Mouse (Mus musculus): ENCODE measurements around the gene 4930404H24Rik. TPM values are rescaled to one million over a fixed set of nuclear protein-coding genes. Genes with fewer than 3 reads are reported as not detected.
A peak's percentile ranks its signal among the peaks of the same experiment; 100 is the strongest.

The 4930404H24Rik gene
- polyA plus RNA-seq, 1 experiment from 2014 or later = not detected

DNA sequence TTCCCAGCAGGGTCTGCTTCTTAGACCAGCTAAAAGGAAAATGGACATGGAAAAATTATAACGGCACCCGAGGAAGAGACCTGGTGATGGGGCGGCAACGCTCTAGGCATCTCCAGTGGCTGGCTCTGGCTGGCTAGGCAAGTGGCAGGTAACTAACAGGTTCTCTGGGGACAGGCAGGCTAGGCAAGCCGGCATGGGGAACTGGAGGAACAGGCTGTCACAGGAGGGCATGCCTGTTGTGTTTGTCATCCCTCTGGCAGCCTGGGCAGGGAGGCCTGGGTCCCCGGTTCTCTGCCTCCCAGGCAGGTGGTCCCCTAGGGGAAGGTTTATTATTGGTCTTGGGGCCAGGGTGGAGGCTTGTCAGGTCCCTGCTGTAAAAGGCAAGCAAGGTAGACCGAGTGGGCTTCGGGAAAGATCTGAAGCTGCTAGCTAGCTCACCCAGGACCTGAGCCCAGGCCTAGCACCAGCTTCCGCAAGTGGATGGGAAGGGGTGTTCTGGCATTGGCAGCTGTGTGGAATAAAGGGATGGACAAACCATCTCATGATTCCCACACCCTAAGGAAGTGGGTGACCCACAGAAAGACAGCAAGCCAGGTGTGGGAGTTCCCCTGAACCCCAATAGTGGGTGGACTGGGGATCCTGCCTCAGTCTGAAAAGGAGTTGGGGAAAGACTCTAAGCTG lies 34.4 kb downstream of the 4930404H24Rik start:
- Histone ChIP-seq H3K36me3 (no peaks in the 10 kb centered on the region), H3K4me2 (replicated peaks) (peak overlapping the region; percentile 100), H3K9me3 (no peaks in the 10 kb centered on the region), H3K27me3 (peaks cover 53% of the 10 kb centered on the region), H3K4me3 (no peak overlapping the region), H3K9ac (no peak overlapping the region), H3K4me1 (peaks cover 33% of the 10 kb centered on the region), H3K27ac (0 out of 2 replicates have a peak overlapping the region, but pooled peaks have one; percentile 30)
- WGBS = 50% methylated on average over 9 of the region's 9 CpGs
- no peak for ATAC-seq (ENCODE audit: insufficient number of reproducible peaks, insufficient read depth, low FRiP score, low TSS enrichment)

DNA sequence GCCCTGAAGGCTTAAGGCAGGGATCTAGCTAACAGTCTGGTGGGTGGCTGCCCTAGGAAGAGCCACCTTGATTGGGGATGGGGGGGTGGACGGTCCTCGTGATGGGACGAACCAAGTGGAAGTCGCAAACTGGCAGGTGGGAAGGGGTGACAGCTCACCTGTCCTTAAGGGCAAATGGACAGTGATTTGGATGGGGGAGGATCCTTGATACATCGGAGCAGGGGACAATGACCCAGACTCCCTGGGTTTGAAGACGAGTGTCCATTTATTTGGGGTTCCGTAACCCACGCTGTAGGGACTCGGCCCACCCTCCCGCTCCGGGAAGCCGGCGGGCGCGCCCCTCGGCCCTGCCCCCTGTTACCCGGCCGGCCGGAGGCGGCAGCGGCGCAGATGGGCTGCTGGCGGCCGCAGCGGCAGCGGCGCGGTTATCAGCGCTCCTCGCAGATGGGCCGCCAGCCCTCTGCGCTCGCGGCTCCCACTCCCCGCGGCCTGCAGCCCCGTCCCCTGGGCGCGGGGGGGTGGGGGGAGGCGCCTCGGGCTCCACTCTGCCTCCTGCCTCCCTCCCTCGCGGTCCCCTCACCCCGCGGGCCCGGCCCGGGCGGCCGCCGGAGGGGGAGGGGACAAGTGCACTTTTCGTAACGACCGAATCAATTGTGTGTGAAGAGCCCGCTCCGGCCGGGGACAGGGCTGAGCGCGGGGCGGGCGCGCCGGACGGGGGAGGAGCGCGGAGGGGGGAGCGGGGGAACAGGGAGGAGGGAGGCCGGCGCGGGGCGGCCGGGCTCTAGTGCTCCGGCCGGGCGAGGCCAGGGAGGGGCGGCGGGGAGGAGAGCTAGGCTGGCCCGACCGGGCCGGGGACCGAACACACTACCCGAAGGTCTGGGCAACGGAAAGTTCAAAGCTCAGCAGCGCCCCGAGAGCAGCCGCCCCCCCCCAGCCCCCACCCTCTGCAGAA lies 35.3 kb downstream of the 4930404H24Rik start:
- Histone ChIP-seq H3K36me3 (no peaks in the 10 kb centered on the region), H3K27me3 (peaks cover 55% of the 10 kb centered on the region), H3K4me2 (replicated peaks) (peak overlapping the region; percentile 100), H3K27ac (peak overlapping the region; percentile 76), H3K9ac (peak overlapping the region; percentile 69), H3K4me3 (peak overlapping the region; percentile 65), H3K9me3 (no peaks in the 10 kb centered on the region), H3K4me1 (peaks cover 28% of the 10 kb centered on the region)
- WGBS = 2% methylated on average over 55 of the region's 85 CpGs
- ATAC-seq (ENCODE audit: insufficient number of reproducible peaks, insufficient read depth, low FRiP score, low TSS enrichment) = peak; percentile 35

DNA sequence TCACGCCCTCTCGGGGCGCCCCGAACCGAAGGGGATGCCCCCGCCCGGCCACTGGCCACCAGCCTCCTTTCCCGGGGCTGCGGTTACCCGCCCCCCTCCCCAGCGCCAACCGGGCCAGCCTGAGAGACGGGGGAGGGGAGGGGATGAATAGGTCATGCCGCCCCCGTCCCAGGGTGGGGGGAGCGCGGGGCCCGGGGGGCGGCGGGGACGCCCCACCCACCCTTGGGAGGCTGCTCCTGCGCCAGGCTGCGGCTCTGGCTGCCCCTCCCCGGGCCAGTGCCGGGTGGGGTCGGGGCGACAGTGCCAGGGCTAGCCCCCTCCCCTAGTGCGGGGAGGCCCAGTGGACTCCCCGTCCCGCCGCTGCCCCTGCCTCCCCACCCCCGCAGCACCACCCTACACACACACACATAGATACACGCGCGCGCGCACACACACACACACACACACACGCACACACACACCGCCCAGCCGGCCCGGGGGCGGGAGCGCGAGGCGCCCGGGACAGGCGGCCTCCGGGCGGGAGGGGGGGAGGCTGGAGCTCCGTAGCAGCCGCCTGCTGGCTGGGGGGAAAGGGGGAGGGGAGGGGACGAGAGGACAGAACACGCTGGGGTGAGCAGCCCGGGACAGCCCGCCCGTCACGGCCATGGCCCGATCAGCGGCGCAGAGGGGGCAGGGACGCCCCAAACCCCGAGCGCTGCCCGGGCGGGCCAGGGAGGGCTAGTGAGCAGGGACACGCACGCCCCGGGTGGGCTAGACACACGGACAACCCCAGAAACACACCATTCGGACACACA lies 36.2 kb downstream of the 4930404H24Rik start:
- Histone ChIP-seq H3K27ac (peak overlapping the region; percentile 76), H3K4me1 (peaks cover 28% of the 10 kb centered on the region), H3K36me3 (no peaks in the 10 kb centered on the region), H3K9ac (peak overlapping the region; percentile 69), H3K9me3 (no peaks in the 10 kb centered on the region), H3K4me2 (replicated peaks) (peak overlapping the region; percentile 100), H3K27me3 (peaks cover 55% of the 10 kb centered on the region), H3K4me3 (peak overlapping the region; percentile 65)
- WGBS = under 1% methylated on average over 47 of the region's 70 CpGs
- ATAC-seq (ENCODE audit: insufficient number of reproducible peaks, insufficient read depth, low FRiP score, low TSS enrichment) = peak; percentile 50; the same call in 1 of the 2 replicates

DNA sequence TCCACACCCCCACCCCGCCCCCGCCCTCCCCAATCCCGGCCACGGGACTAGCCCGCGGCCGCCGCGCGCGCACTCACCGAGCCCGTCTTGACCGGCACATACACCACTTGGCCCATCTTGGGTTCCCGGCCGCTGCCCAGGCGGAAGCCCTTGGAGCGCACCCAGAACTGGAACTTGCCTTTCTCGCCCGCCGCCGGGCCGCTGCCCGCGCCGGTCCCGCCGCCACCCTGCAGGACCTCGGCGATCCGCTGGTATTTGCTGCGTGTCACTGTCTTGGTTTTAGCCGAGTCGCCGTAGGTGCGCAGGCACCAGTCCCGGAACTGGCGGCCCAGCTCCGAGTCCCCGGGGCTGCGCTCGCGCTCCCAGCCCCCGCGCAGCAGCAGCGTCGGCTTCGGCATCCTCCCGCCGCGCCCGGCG lies 36.8 kb downstream of the 4930404H24Rik start:
- Histone ChIP-seq H3K36me3 (no peaks in the 10 kb centered on the region), H3K9ac (peak overlapping the region; percentile 69), H3K9me3 (no peaks in the 10 kb centered on the region), H3K4me3 (peak overlapping the region; percentile 65), H3K4me2 (replicated peaks) (peak overlapping the region; percentile 100), H3K4me1 (peaks cover 28% of the 10 kb centered on the region), H3K27me3 (peaks cover 55% of the 10 kb centered on the region), H3K27ac (peak overlapping the region; percentile 76; the same call in 1 of the 2 replicates)
- ATAC-seq (ENCODE audit: insufficient number of reproducible peaks, insufficient read depth, low FRiP score, low TSS enrichment) = 0 out of 2 replicates have a peak, but pooled peaks have one; percentile 4
- 0% methylated on average over 40 of the region's 53 CpGs for WGBS

DNA sequence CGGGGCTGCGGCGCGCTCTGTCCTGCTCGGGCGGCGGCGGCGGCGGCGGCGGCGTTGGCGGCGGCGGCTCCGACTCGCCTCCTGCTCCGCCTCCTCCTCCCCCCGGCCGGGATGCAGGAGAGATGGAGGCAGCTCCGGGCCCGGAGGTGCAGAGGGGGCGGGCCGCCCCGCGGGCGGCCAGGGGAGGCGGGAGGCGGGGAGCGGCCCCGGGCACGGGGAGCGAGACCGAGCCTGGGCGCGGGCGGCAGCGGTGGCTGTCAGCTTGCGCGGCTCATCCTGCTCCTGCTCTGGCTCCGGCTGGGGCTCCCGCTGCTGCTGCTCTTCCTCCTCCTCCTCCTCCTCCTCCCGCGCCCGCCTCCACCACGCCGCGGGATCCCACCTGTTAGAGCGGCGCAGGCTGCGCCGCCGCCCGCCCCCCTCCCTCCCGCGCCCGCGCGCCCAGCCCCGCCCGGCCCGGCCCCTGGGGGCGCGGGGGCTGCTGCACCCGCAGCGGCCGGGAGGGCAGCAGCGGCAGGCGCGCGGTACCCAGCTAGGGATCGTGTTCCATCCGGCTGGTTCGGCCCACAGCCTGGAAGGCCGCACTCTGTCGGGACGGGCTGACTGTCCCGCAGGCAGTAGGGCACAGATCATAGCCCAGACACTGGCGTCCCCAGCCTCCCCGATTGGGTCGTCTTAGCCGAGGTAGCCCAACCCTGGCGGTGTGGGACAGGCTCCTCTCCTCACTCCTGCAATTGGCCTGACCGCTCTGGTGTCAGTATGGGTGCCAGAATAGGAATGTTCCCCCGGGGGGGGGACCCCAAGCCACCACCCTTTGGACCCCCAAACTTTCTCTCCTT lies 37.6 kb downstream of the 4930404H24Rik start, which contains the start of gene Nol4l:
Gene Nol4l (minus strand): TSS at position 41 of the 836 bp plus-strand sequence.
- Histone ChIP-seq H3K4me3 (peak within 1 kb of the TSS; percentile 65), H3K9me3 (no peaks in the 10 kb centered on the region), H3K36me3 (no peaks in the 10 kb centered on the region), H3K27ac (peak within 1 kb of the TSS; percentile 76), H3K4me1 (peaks cover 28% of the 10 kb centered on the region), H3K9ac (peak within 1 kb of the TSS; percentile 69), H3K4me2 (replicated peaks) (peak within 1 kb of the TSS; percentile 100), H3K27me3 (peaks cover 55% of the 10 kb centered on the region)
- WGBS = 2% methylated on average over 36 of the region's 86 CpGs
- no peak for ATAC-seq (ENCODE audit: insufficient number of reproducible peaks, insufficient read depth, low FRiP score, low TSS enrichment)

DNA sequence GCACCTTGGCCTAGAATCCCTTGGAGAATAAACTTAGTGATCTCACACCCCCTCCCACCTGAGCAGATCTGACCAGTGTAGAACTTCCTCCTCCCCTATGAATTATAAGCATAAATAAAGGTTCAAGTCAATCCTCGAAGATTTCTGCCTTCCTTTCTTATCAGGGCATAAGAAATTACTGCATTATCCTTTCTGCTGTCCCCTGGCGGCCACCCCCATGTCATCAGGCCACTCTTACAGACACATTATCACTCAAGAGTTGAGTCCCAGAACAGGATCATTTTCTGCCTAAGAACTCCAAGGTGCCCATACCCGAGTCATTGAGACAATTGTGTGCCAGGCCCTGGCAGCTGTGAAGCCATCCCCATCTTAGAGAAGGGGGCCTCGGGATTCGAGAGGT lies 38.4 kb downstream of the 4930404H24Rik start:
- 46% methylated on average over 5 of the region's 5 CpGs for WGBS
- Histone ChIP-seq H3K9me3 (no peaks in the 10 kb centered on the region), H3K27ac (no peak overlapping the region), H3K4me1 (peaks cover 22% of the 10 kb centered on the region), H3K36me3 (no peaks in the 10 kb centered on the region), H3K9ac (no peak overlapping the region), H3K4me2 (replicated peaks) (no peak overlapping the region), H3K27me3 (peaks cover 53% of the 10 kb centered on the region), H3K4me3 (no peak overlapping the region)
- ATAC-seq (ENCODE audit: insufficient number of reproducible peaks, insufficient read depth, low FRiP score, low TSS enrichment) = no peak

DNA sequence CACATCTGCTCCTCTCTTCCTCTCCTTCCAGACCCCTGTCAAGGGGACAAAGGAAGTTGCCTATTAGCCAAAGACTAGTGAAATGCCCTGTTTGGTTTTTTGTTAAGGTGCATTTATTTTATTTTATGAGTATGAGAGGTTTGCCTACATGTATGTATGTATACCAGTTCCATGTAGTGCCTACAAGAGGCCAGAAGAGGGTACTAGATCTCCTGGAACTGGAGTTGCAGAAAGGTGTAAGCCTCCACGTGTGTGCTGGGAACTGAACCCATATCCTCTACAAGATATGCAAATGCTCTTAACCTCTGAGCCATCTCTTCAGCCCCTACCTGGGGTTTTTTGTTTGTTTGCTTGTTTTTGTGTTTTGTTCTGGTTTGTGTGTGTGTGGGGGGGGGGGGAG lies 41.4 kb downstream of the 4930404H24Rik start:
- Histone ChIP-seq H3K4me1 (peaks cover under 1% of the 10 kb centered on the region), H3K27ac (no peak overlapping the region), H3K36me3 (no peaks in the 10 kb centered on the region), H3K4me2 (replicated peaks) (no peak overlapping the region), H3K9me3 (no peaks in the 10 kb centered on the region), H3K9ac (no peak overlapping the region), H3K4me3 (no peak overlapping the region), H3K27me3 (peaks cover 24% of the 10 kb centered on the region)
- 71% methylated on average over 1 of the region's 1 CpGs for WGBS
- ATAC-seq (ENCODE audit: insufficient number of reproducible peaks, insufficient read depth, low FRiP score, low TSS enrichment) = no peak

DNA sequence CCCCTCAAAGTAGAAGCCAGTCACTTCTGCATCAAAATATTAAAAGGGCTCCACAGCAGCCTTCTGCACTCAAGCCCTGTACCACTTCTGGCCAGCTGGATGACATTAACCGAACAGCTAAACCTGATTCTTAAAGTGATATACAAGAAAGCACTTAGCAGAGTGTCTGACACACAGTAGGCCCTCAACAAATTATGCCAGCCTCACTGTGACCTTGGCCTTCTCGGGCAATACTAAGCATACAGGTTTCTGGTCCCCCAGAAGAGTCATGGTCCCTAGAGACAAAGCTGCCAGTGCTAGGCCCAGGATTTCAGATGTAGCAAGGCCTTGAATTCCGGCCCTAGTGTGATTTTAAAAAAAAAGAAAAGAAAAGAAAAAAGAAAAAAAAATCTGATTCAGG lies 46.3 kb downstream of the 4930404H24Rik start:
- Histone ChIP-seq H3K4me2 (replicated peaks) (no peak overlapping the region), H3K4me3 (no peak overlapping the region), H3K36me3 (no peaks in the 10 kb centered on the region), H3K9me3 (no peaks in the 10 kb centered on the region), H3K9ac (no peak overlapping the region), H3K27me3 (no peaks in the 10 kb centered on the region), H3K4me1 (no peaks in the 10 kb centered on the region), H3K27ac (no peak overlapping the region)
- WGBS = 79% methylated on average over 3 of the region's 3 CpGs
- no peak for ATAC-seq (ENCODE audit: insufficient number of reproducible peaks, insufficient read depth, low FRiP score, low TSS enrichment)

DNA sequence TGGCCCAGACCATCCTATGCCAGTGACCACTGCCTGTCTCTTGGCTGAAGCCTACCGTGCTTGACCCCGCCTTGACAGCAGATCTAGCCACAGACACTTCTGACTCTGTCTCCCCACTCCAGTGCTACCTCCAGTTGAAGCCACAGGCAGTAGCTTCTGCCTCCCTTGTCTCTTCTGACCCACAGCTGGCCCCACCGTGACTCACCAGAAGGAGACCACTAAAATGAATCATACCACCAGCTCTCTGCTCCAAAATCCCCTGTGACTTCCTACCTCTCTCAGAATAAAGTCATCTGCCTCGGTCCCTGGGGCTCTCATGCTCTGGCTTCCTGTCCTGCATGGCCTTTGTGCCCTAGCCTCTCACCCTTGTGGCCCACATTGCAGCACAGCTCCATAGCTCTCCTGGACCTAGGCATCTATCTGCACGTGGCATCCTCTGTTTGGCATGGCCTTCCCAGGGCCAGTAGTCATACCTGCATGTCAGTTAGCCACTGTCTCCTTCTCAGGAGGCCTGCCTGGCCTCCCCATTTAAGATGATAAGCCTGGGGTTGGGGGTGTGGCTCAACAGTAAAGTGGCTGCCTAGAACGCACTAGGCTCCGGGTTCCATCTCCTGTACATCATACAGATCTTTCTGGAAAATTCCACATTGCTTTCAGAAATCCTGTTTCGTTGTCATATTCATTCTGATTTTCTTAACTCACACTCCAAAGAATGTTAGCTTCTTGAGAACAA lies 50.5 kb downstream of the 4930404H24Rik start:
- no peak overlapping the region for H3K27ac ChIP-seq
- peaks cover 4% of the 10 kb centered on the region for H3K4me1 ChIP-seq
- no peak for ATAC-seq (ENCODE audit: insufficient number of reproducible peaks, insufficient read depth, low FRiP score, low TSS enrichment)
- H3K9ac ChIP-seq = no peak overlapping the region
- no peaks in the 10 kb centered on the region for H3K36me3 ChIP-seq
- no peaks in the 10 kb centered on the region for H3K9me3 ChIP-seq
- no peak overlapping the region for H3K4me2 ChIP-seq (replicated peaks)
- 82% methylated on average over 8 of the region's 8 CpGs for WGBS
- no peak overlapping the region for H3K4me3 ChIP-seq
- no peaks in the 10 kb centered on the region for H3K27me3 ChIP-seq

All from embryonic facial prominence, embryonic 12.5 days (tissue).